Mouse (Mus musculus) testis, adult 2 months (tissue): ENCODE measurements around the gene Riok1.

Source experiments
- CTCF ChIP-seq: fragments of 200-500 bp; IDR thresholded peaks from 2 replicates; pipeline ENCODE4 v1.5.1; 2012; ENCODE audit warnings: low read depth, mild to moderate bottlenecking, inconsistent platforms, low read length, moderate library complexity; ENCODE audit not compliant: control insufficient read depth, insufficient read depth, insufficient replicate concordance
- POLR2A ChIP-seq: fragments of 200-500 bp; IDR thresholded peaks from 2 replicates; pipeline ENCODE4 v1.6.1; 2012; ENCODE audit warnings: low read depth, mild to moderate bottlenecking, inconsistent platforms, low read length, moderate library complexity; ENCODE audit not compliant: control insufficient read depth

GRCm38 (mm10) chr13:38081161-38081560 is 44.4 kb downstream of the Riok1 start:
- no peak for TF ChIP-seq POLR2A
- no peak for TF ChIP-seq CTCF
